Mouse (Mus musculus): ENCODE data around the gene Gtf2f2. TPM values are rescaled to one million over a fixed set of nuclear protein-coding genes. Genes with fewer than 3 reads are reported as not detected.

The Gtf2f2 gene
- 39.5 and 41.8 TPM in 2 replicates for polyA plus RNA-seq (2014; fragmentation: Nextera tagmentation; extraction: Ambion mirVana)

DNA sequence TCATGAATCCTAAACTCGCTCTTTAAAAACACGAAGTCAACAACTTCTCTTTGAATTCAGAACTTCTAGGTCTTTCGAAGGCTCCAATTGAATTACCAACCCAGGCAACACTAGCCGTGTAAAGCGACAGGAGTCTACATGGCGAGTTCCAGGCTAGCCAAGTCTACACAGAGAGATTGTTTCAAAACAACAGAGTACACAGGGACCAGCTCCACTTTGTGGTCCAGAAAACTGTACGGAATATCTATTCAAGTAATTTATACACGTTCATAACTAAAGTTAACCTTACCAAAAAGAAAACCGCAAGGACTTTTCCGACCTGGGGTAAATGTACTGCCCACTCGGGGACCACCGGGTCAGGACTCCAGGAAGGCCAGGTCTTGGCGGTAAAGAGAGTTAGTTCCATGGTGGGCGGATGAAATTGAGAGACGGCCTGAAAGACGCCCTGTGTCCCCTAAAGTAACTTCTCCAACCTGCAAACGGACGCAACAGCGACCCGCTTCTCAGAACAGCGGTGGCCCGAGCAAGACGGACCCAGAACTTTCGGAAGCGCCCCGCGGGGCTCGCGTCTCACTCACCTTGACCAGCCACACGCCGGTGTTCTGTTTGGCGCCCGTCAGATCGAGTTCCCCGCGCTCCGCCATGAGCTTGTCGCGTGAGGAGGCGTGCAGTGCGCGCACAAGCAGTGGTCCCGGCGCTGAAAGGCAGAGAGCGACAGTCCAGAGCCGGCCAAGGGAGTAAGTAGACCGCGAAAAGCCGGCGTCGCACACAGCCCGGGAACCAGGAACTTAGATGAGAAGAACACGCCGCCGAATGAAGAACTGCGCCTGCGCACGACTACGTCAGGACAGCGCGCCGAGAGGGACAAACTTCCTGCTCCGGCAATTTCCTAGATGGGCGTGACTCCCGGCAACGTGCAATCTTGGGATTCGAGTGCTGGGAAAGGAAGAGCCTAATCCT lies at the start of gene Gtf2f2:
TSS of gene Gtf2f2 (minus strand) at position 764 of the 960 bp plus-strand sequence.
- peak; percentile 89 for ATAC-seq (ENCODE audit: low FRiP score)
- H3K27me3 ChIP-seq (ENCODE audit: control insufficient read depth, insufficient read depth, low read length) = no peaks in the 10 kb centered on the region
- peak within 1 kb of the TSS; percentile 76 for H3K9ac ChIP-seq
- H3K9me3 ChIP-seq (ENCODE audit: control insufficient read depth, low read length) = no peaks in the 10 kb centered on the region
- peak within 1 kb of the TSS; percentile 89 for H3K4me3 ChIP-seq (replicated peaks; ENCODE audit: low read length)
- WGBS = 1% methylated on average over 67 of the region's 67 CpGs
- peak; percentile 99 for DNase-seq (ENCODE audit: low spot score)
- H3K27ac ChIP-seq = peak within 1 kb of the TSS; percentile 58
- peak within 1 kb of the TSS; percentile 76 for H3K4me2 ChIP-seq (replicated peaks)
- H3K36me3 ChIP-seq (replicated peaks; ENCODE audit: control insufficient read depth, insufficient read depth) = 0 out of 2 replicates have a peak, but pooled peaks cover 4% of the 10 kb centered on the region
- H3K4me1 ChIP-seq (replicated peaks; ENCODE audit: control insufficient read depth, insufficient read depth, low read length) = peaks cover 21% of the 10 kb centered on the region

DNA sequence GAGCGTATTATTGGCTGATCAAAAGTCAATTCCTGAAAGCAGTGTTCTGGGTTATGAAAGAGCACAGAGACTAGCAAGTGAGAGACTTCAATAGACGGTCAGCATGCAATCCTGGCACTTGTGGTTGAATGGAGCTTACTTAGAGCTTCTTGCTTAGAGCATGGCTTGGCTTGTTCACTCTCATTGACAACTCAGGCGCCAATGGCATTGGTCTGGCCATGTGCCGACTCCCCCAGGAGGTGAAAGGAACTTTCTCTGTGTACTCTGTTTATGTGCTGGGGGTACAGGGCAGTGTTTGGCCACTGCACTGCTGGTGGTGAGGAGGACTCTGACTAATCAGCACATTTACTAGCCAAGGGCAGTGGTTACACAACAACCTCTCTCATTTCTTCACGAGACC lies 48.8 kb upstream of the Gtf2f2 start:
- no peak for DNase-seq (ENCODE audit: low spot score)
- Histone ChIP-seq H3K4me2 (replicated peaks) (no peak overlapping the region), H3K9me3 (ENCODE audit: control insufficient read depth, low read length) (no peaks in the 10 kb centered on the region), H3K4me3 (replicated peaks; ENCODE audit: low read length) (no peak overlapping the region), H3K9ac (no peak overlapping the region), H3K27me3 (ENCODE audit: control insufficient read depth, insufficient read depth, low read length) (no peaks in the 10 kb centered on the region), H3K27ac (no peak overlapping the region), H3K36me3 (replicated peaks; ENCODE audit: control insufficient read depth, insufficient read depth) (no peaks in the 10 kb centered on the region), H3K4me1 (replicated peaks; ENCODE audit: control insufficient read depth, insufficient read depth, low read length) (no peaks in the 10 kb centered on the region)
- 79% methylated on average over 5 of the region's 5 CpGs for WGBS
- ATAC-seq (ENCODE audit: low FRiP score) = no peak

DNA sequence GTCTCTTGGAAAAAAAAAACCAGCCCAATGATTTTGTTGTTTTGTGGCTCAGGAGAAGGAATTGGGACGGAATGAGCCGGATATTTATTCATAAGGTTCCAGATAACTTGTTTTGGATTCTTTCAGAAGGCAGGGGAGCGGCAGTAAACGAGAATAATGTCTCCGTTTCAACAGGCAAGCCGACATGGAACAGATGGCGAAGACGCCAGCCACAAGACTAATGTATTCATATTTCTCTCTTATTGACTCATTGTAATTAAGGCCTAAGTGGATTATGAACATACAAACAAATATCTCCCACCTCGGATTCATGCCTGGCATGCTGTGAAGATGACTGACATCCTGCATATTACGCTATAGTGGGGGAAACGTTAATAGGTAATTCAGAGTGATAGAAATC lies 43.1 kb upstream of the Gtf2f2 start:
- no peak overlapping the region for H3K4me2 ChIP-seq (replicated peaks)
- no peak overlapping the region for H3K9ac ChIP-seq
- H3K4me3 ChIP-seq (replicated peaks; ENCODE audit: low read length) = no peak overlapping the region
- H3K36me3 ChIP-seq (replicated peaks; ENCODE audit: control insufficient read depth, insufficient read depth) = no peaks in the 10 kb centered on the region
- no peaks in the 10 kb centered on the region for H3K9me3 ChIP-seq (ENCODE audit: control insufficient read depth, low read length)
- WGBS = 52% methylated on average over 11 of the region's 11 CpGs
- peak overlapping the region; percentile 9; the same call in 1 of the 2 replicates for H3K27ac ChIP-seq
- H3K4me1 ChIP-seq (replicated peaks; ENCODE audit: control insufficient read depth, insufficient read depth, low read length) = no peaks in the 10 kb centered on the region
- ATAC-seq (ENCODE audit: low FRiP score) (no peak), DNase-seq (ENCODE audit: low spot score) (no peak)
- no peaks in the 10 kb centered on the region for H3K27me3 ChIP-seq (ENCODE audit: control insufficient read depth, insufficient read depth, low read length)

DNA sequence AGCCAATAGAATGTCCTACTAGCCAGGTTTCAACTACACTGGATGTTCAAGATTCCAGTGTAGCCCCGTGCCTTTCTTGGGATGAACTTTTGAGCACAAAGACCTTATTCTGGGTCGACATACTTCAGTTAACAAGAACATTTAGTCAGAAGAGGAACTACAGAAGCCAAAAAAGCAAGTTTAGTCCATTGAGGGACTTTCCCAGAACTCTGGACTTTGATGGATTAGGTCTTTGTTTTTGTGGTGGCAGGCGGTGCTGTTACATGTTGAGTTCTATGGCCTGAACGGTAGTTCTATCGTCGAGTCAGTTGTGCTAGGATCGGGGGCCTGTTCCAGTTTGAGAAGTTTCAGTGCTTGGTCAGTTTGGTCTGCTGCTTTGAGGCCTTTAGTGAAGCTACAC lies 41.3 kb upstream of the Gtf2f2 start:
- Histone ChIP-seq H3K4me1 (replicated peaks; ENCODE audit: control insufficient read depth, insufficient read depth, low read length) (no peaks in the 10 kb centered on the region), H3K4me2 (replicated peaks) (no peak overlapping the region), H3K9ac (no peak overlapping the region), H3K9me3 (ENCODE audit: control insufficient read depth, low read length) (no peaks in the 10 kb centered on the region), H3K27ac (no peak overlapping the region), H3K27me3 (ENCODE audit: control insufficient read depth, insufficient read depth, low read length) (no peaks in the 10 kb centered on the region), H3K36me3 (replicated peaks; ENCODE audit: control insufficient read depth, insufficient read depth) (no peaks in the 10 kb centered on the region), H3K4me3 (replicated peaks; ENCODE audit: low read length) (no peak overlapping the region)
- ATAC-seq (ENCODE audit: low FRiP score) (no peak), DNase-seq (ENCODE audit: low spot score) (no peak)
- 66% methylated on average over 7 of the region's 7 CpGs for WGBS

DNA sequence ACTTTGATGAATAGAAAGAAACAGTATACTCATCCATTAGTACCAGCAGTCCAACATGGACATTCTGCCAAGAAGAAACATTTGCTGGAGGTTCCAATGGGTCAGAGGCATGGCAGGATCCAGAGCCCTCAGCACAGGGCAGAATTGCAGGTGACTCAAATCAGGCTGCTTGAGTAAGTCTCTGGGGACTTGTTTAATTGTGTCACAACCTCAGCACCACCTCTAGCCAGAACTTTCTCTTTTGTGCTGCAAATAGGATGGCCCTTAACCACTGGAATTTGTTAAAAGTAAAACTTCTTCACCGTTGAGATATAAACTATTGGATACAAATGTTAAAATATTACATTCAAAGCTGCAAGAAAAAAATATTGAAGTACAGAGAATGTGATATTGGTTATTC lies 35.1 kb upstream of the Gtf2f2 start:
- H3K27ac ChIP-seq = no peak overlapping the region
- H3K9ac ChIP-seq = no peak overlapping the region
- no peaks in the 10 kb centered on the region for H3K9me3 ChIP-seq (ENCODE audit: control insufficient read depth, low read length)
- DNase-seq (ENCODE audit: low spot score) = no peak
- no peaks in the 10 kb centered on the region for H3K36me3 ChIP-seq (replicated peaks; ENCODE audit: control insufficient read depth, insufficient read depth)
- H3K4me3 ChIP-seq (replicated peaks; ENCODE audit: low read length) = no peak overlapping the region
- H3K4me1 ChIP-seq (replicated peaks; ENCODE audit: control insufficient read depth, insufficient read depth, low read length) = no peaks in the 10 kb centered on the region
- no peaks in the 10 kb centered on the region for H3K27me3 ChIP-seq (ENCODE audit: control insufficient read depth, insufficient read depth, low read length)
- no peak for ATAC-seq (ENCODE audit: low FRiP score)
- H3K4me2 ChIP-seq (replicated peaks) = no peak overlapping the region
- WGBS = 54% methylated on average over 1 of the region's 1 CpGs

DNA sequence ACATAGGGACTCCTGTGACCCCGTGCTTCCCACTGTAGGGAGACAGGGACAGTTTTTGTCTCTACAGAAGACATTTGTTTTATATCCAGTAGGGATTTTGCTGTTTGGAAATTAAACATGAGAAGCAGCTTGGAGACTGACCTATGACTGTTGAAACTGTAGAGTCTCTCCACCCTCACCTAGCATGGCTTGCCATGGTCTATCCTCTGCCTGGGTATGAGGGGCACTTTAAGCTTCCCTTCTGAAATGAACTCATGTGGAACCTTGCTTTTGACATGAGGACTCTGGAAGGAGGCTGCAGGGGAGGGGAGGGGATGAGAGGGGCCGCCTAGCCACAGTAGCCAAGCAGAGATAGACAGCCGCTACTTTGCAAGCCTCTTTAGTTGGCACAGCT lies 33.5 kb upstream of the Gtf2f2 start:
- H3K4me2 ChIP-seq (replicated peaks) = no peak overlapping the region
- ATAC-seq (ENCODE audit: low FRiP score) = no peak
- H3K27ac ChIP-seq = no peak overlapping the region
- H3K9me3 ChIP-seq (ENCODE audit: control insufficient read depth, low read length) = no peaks in the 10 kb centered on the region
- 50% methylated on average over 3 of the region's 3 CpGs for WGBS
- H3K4me3 ChIP-seq (replicated peaks; ENCODE audit: low read length) = no peak overlapping the region
- no peaks in the 10 kb centered on the region for H3K36me3 ChIP-seq (replicated peaks; ENCODE audit: control insufficient read depth, insufficient read depth)
- no peak for DNase-seq (ENCODE audit: low spot score)
- no peak overlapping the region for H3K9ac ChIP-seq
- no peaks in the 10 kb centered on the region for H3K4me1 ChIP-seq (replicated peaks; ENCODE audit: control insufficient read depth, insufficient read depth, low read length)
- H3K27me3 ChIP-seq (ENCODE audit: control insufficient read depth, insufficient read depth, low read length) = no peaks in the 10 kb centered on the region

DNA sequence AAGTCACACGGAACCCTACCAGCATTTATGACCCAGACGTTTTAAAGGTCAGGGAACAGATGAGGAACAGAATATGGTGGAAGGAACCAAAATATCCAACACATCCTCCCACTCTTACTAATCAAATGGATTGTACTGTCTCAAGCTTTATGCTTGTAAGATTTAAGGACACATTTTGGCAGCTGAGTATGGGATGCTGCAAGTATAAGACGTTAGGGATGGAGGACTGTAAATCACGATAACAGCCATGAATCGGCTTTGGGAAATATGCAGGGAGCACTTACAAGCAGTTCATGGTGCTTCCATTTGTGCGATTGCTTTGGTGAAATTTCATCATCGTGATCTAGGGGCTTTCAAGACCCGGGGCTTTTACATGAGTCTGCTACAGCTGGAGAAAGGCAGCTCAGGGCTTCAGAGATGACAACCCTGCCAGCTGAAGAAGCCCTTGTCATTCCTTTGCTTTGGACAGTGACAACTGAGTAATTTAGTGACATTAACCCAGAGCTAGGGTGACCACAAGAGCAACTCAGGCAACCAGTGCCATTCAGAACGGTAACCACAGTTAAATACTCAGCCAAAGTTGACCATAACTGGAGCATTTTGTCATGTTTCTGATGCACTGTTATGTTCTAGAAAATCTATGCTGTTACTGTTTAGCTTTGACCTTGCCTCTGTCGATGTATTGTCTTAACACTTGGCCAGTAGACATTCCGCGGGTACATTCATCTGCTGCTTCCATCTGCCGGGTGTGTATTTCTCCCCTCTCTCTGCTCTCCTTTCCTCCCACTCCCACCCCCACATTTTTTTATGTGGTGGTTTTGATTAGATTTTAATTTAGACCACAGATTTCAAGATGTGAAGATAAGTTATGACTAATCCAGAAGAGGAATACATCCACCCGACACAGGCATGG lies 32.8 kb upstream of the Gtf2f2 start:
- Histone ChIP-seq H3K27me3 (ENCODE audit: control insufficient read depth, insufficient read depth, low read length) (no peaks in the 10 kb centered on the region), H3K27ac (no peak overlapping the region), H3K4me1 (replicated peaks; ENCODE audit: control insufficient read depth, insufficient read depth, low read length) (no peaks in the 10 kb centered on the region), H3K4me3 (replicated peaks; ENCODE audit: low read length) (no peak overlapping the region), H3K4me2 (replicated peaks) (no peak overlapping the region), H3K9me3 (ENCODE audit: control insufficient read depth, low read length) (no peaks in the 10 kb centered on the region), H3K9ac (no peak overlapping the region), H3K36me3 (replicated peaks; ENCODE audit: control insufficient read depth, insufficient read depth) (no peaks in the 10 kb centered on the region)
- DNase-seq (ENCODE audit: low spot score) (no peak), ATAC-seq (ENCODE audit: low FRiP score) (no peak)
- 88% methylated on average over 14 of the region's 14 CpGs for WGBS

DNA sequence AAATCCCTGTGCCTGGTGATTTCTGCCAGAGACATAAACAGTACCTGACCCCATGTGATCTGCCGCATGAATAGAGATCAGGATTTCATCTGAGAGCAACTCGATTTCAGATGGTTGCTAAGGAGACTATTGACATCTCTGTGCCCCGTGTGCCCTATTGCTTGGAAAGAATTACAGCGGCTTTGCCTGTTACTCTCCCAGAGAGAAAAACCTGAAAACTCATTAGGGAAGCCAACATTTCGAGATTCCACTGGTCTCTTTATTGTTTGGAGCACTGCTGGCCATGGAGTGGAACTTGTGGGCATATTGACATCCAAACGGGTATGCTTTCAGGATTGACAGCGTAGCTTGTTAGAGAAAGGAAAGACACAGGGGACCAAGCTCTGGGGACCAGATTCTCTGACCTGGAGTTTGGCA lies 22.6 kb upstream of the Gtf2f2 start:
- WGBS = 4% methylated on average over 7 of the region's 7 CpGs
- no peaks in the 10 kb centered on the region for H3K9me3 ChIP-seq (ENCODE audit: control insufficient read depth, low read length)
- H3K9ac ChIP-seq = no peak overlapping the region
- H3K27me3 ChIP-seq (ENCODE audit: control insufficient read depth, insufficient read depth, low read length) = no peaks in the 10 kb centered on the region
- DNase-seq (ENCODE audit: low spot score) (peak; percentile 66), ATAC-seq (ENCODE audit: low FRiP score) (peak; percentile 76)
- H3K4me3 ChIP-seq (replicated peaks; ENCODE audit: low read length) = no peak overlapping the region
- peak overlapping the region; percentile 38 for H3K4me2 ChIP-seq (replicated peaks)
- no peaks in the 10 kb centered on the region for H3K36me3 ChIP-seq (replicated peaks; ENCODE audit: control insufficient read depth, insufficient read depth)
- peaks cover 39% of the 10 kb centered on the region for H3K4me1 ChIP-seq (replicated peaks; ENCODE audit: control insufficient read depth, insufficient read depth, low read length)
- peak overlapping the region; percentile 69 for H3K27ac ChIP-seq

DNA sequence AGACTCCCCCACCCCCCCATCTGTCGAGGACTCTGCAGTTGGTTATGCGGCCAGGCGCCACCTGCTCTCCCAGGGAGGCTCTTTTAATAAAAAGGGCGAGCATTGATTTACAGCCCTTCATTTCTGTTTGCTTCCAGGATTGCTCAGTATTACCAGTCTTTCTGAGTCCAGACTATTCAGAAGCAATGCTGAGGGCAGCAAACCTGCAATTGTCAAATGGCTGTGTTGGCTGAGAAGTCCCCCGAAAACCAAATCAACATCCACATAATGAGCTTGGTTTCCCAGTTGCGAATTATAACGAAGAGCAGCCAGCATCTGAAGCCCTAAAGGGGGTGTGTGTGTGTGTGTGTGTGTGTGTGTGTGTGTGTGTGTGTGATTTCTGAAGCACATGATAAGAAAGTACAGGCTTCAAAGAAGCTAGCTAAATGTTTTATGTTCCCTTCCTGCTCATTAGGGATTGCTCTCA lies 22.0 kb upstream of the Gtf2f2 start:
- Histone ChIP-seq H3K4me1 (replicated peaks; ENCODE audit: control insufficient read depth, insufficient read depth, low read length) (peaks cover 39% of the 10 kb centered on the region), H3K9ac (peak overlapping the region; percentile 5; the same call in 1 of the 2 replicates), H3K36me3 (replicated peaks; ENCODE audit: control insufficient read depth, insufficient read depth) (no peaks in the 10 kb centered on the region), H3K27me3 (ENCODE audit: control insufficient read depth, insufficient read depth, low read length) (no peaks in the 10 kb centered on the region), H3K9me3 (ENCODE audit: control insufficient read depth, low read length) (no peaks in the 10 kb centered on the region), H3K4me3 (replicated peaks; ENCODE audit: low read length) (no peak overlapping the region), H3K27ac (peak overlapping the region; percentile 69), H3K4me2 (replicated peaks) (peak overlapping the region; percentile 38)
- DNase-seq (ENCODE audit: low spot score) = peak; percentile 57
- WGBS = 12% methylated on average over 7 of the region's 7 CpGs
- ATAC-seq (ENCODE audit: low FRiP score) = peak; percentile 66
